Mouse (Mus musculus) liver, adult 2 months (tissue): ENCODE data around the gene Bach2. TPM values are rescaled to one million over a fixed set of nuclear protein-coding genes. Genes with fewer than 3 reads are reported as not detected.

ENCODE experiments used
- DNase-seq: peaks from one replicate; pipeline ENCODE4 v3.0.0-alpha.2; 2011; ENCODE audit warnings: low read depth, low spot score; ENCODE audit errors: extremely low read depth
- H3K27ac ChIP-seq: fragments of 200-500 bp; replicated peaks from 2 replicates; pipeline ENCODE4 v1.5.1; 2012; ENCODE audit warnings: low read depth, mild to moderate bottlenecking, control low read depth, inconsistent platforms, low read length; ENCODE audit not compliant: insufficient read depth
- H3K27me3 ChIP-seq: fragments of 200-500 bp; 2 replicates; pipeline ENCODE4 v1.6.1; 2012; ENCODE audit warnings: mild to moderate bottlenecking, moderate library complexity, low read length, inconsistent platforms; ENCODE audit not compliant: control insufficient read depth, insufficient read depth
- H3K36me3 ChIP-seq: fragments of 200-500 bp; 2 replicates; pipeline ENCODE4 v1.6.1; 2012; ENCODE audit warnings: low read length, inconsistent platforms; ENCODE audit not compliant: control insufficient read depth, insufficient read depth
- H3K4me1 ChIP-seq: fragments of 200-500 bp; 2 replicates; pipeline ENCODE4 v1.6.1; 2011; ENCODE audit warnings: low read length; ENCODE audit not compliant: control insufficient read depth, insufficient read depth
- H3K4me3 ChIP-seq: fragments of 200-500 bp; 2 replicates; pipeline ENCODE4 v1.5.1; 2011; ENCODE audit warnings: low read depth, mild to moderate bottlenecking, control low read depth, low read length, moderate library complexity; ENCODE audit not compliant: insufficient read depth
- H3K79me2 ChIP-seq: fragments of 200-500 bp; 2 replicates; pipeline ENCODE4 v1.6.1; 2012; ENCODE audit warnings: inconsistent platforms, mild to moderate bottlenecking, low read length, moderate library complexity; ENCODE audit not compliant: control insufficient read depth, insufficient read depth
- H3K9ac ChIP-seq: fragments of 200-500 bp; 2 replicates; pipeline ENCODE4 v1.6.1; 2012; ENCODE audit warnings: low read depth, mild to moderate bottlenecking, control low read depth, inconsistent platforms, low read length
- CTCF ChIP-seq: fragments of 200-500 bp; IDR thresholded peaks from 2 replicates; pipeline ENCODE4 v1.5.1; 2011; ENCODE audit warnings: low read depth, low read length, control low read depth
- POLR2A ChIP-seq: fragments of 200-500 bp; IDR thresholded peaks from 2 replicates; pipeline ENCODE4 v1.6.1; 2011; ENCODE audit warnings: low read length, control low read depth; ENCODE audit not compliant: insufficient read depth; ENCODE audit errors: extremely low read depth
- WGBS: fragments of 180-500 bp; shearing (Covaris S2); methylation state at CpG from one replicate; pipeline ENCODE4 v1.1.7; 2018; 5-methylcytosine and 5-hydroxymethylcytosine counted together
- polyA plus RNA-seq: library from polyadenylated mRNA; depleted of rRNA; stranded (reverse); fragments of >200 nt; gene quantifications from 2 replicates; pipeline ENCODE4 v1.2.3, GENCODE M21; 2012
- total RNA-seq: library from RNA; depleted of rRNA; stranded (reverse); fragments of >200 nt; gene quantifications from 2 replicates; pipeline ENCODE4 v1.2.3, GENCODE M21; 2014

Gene Bach2
- total and polyA plus RNA-seq, 2 experiments, result 2.1 to 6.0 TPM

GRCm38 (mm10) chr4:32535626-32536025 is 297.0 kb downstream of the Bach2 start:
- Histone ChIP-seq H3K79me2 (no peaks in the 10 kb centered on the region; the same call in 1 of the 2 replicates), H3K4me1 (peaks cover 15% of the 10 kb centered on the region), H3K4me3 (no peak overlapping the region), H3K36me3 (no peaks in the 10 kb centered on the region), H3K9ac (no peak overlapping the region), H3K27me3 (no peaks in the 10 kb centered on the region), H3K27ac (no peak overlapping the region)
- 88% methylated on average over 7 of the region's 7 CpGs for WGBS
- DNase-seq, result no peak
- TF ChIP-seq CTCF (no peak), POLR2A (no peak)

GRCm38 (mm10) chr4:32536870-32537508 is 298.4 kb downstream of the Bach2 start:
- Histone ChIP-seq H3K27me3 (no peaks in the 10 kb centered on the region), H3K27ac (no peak overlapping the region), H3K36me3 (no peaks in the 10 kb centered on the region), H3K4me1 (peaks cover 14% of the 10 kb centered on the region), H3K9ac (no peak overlapping the region), H3K4me3 (no peak overlapping the region), H3K79me2 (no peaks in the 10 kb centered on the region; the same call in 1 of the 2 replicates)
- DNase-seq, result peak; percentile 25
- TF ChIP-seq POLR2A (no peak), CTCF (no peak)
- WGBS, result 69% methylated on average over 8 of the region's 8 CpGs

- Histone ChIP-seq H3K27ac (no peak overlapping the region), H3K27me3 (no peaks in the 10 kb centered on the region), H3K9ac (no peak overlapping the region), H3K79me2 (no peaks in the 10 kb centered on the region; the same call in 1 of the 2 replicates), H3K36me3 (no peaks in the 10 kb centered on the region), H3K4me3 (no peak overlapping the region), H3K4me1 (peaks cover 14% of the 10 kb centered on the region)
- TF ChIP-seq CTCF (peak; percentile 71), POLR2A (no peak)
- WGBS, result 10% methylated on average over 5 of the region's 5 CpGs
- DNase-seq, result peak; percentile 59
Observed at GRCm38 (mm10) chr4:32538088-32538487, 299.5 kb downstream of the Bach2 start.

GRCm38 (mm10) chr4:32538488-32538887 is 299.9 kb downstream of the Bach2 start:
- 34% methylated on average over 4 of the region's 4 CpGs for whole genome bisulfite sequencing
- Histone ChIP-seq H3K27ac (no peak overlapping the region), H3K4me1 (peaks cover 14% of the 10 kb centered on the region), H3K79me2 (no peaks in the 10 kb centered on the region; the same call in 1 of the 2 replicates), H3K9ac (no peak overlapping the region), H3K27me3 (no peaks in the 10 kb centered on the region), H3K4me3 (no peak overlapping the region), H3K36me3 (no peaks in the 10 kb centered on the region)
- TF ChIP-seq POLR2A (no peak), CTCF (no peak)
- DNase-seq, result peak; percentile 65

GRCm38 (mm10) chr4:32538987-32539386 is 300.4 kb downstream of the Bach2 start:
- DNase-seq, result peak; percentile 36
- WGBS, result 33% methylated on average over 11 of the region's 11 CpGs
- Histone ChIP-seq H3K27me3 (no peaks in the 10 kb centered on the region), H3K9ac (no peak overlapping the region), H3K36me3 (no peaks in the 10 kb centered on the region), H3K4me3 (no peak overlapping the region), H3K27ac (no peak overlapping the region), H3K79me2 (no peaks in the 10 kb centered on the region; the same call in 1 of the 2 replicates), H3K4me1 (peaks cover 14% of the 10 kb centered on the region)
- TF ChIP-seq CTCF (no peak), POLR2A (no peak)

- TF ChIP-seq POLR2A, result no peak
- no peak for TF ChIP-seq CTCF
- Histone ChIP-seq H3K36me3 (no peaks in the 10 kb centered on the region), H3K27ac (no peak overlapping the region), H3K4me1 (no peaks in the 10 kb centered on the region), H3K27me3 (no peaks in the 10 kb centered on the region), H3K4me3 (no peak overlapping the region), H3K9ac (no peak overlapping the region), H3K79me2 (no peaks in the 10 kb centered on the region)
- WGBS, result 90% methylated on average over 14 of the region's 14 CpGs
- no peak for DNase-seq
Observed at GRCm38 (mm10) chr4:32544821-32545545, 306.4 kb downstream of the Bach2 start.
